Mouse (Mus musculus): ENCODE results near the gene BC049715. TPM values are rescaled to one million over a fixed set of nuclear protein-coding genes. Genes with fewer than 3 reads are reported as not detected.

Gene BC049715
- polyA plus RNA-seq, 1 experiment from 2014 or later: 1.0 TPM

- no peak within 1 kb of the TSS for H3K27ac ChIP-seq (ENCODE audit: low read depth, low read length)
- H3K9ac ChIP-seq (ENCODE audit: low read depth, low read length): no peak within 1 kb of the TSS
- no peak for ATAC-seq
- no peaks in the 10 kb centered on the region; the same call in 1 of the 2 replicates for H3K27me3 ChIP-seq (replicated peaks; ENCODE audit: control insufficient read depth, insufficient read depth, low read length)
- no peak within 1 kb of the TSS; the same call in 1 of the 2 replicates for H3K4me3 ChIP-seq (ENCODE audit: low read length)
- H3K9me3 ChIP-seq (ENCODE audit: control insufficient read depth, low read length): no peaks in the 10 kb centered on the region
- 50% methylated on average over 4 of the region's 4 CpGs for WGBS
- H3K4me2 ChIP-seq (ENCODE audit: low read length): peak within 1 kb of the TSS; percentile 15; the same call in 1 of the 2 replicates
- H3K36me3 ChIP-seq (ENCODE audit: control insufficient read depth, insufficient read depth, low read length): no peaks in the 10 kb centered on the region
- no peaks in the 10 kb centered on the region for H3K4me1 ChIP-seq (ENCODE audit: control insufficient read depth, insufficient read depth, low read depth, low read length)
These were observed 7.9 kb downstream of the BC049715 start, which contains the start of gene Smco3 for GRCm38 (mm10) chr6:136835352-136835751. Gene Smco3, minus strand, starts transcription at chr6:136835452.

DNA sequence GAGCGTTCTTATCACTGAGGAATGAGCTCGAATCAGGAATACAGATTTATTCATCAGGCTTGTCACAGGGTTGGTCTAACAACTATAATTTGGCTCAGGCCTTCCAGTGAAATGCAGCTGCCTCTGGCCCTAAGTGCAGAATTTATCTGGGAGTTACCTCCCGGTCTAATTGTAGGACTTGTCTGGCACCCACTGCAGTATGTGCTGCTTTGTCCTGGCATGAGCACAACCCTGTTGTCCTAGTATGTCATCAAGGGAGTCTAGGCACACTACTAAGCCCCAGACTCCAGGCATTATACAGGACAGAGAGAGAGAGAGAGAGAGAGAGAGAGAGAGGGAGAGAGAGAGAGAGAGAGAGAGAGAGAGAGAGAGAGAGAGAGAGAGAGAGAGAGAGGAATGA, 9.9 kb downstream of the BC049715 start:
- Histone ChIP-seq H3K4me2 (ENCODE audit: low read length) (no peak overlapping the region), H3K27ac (ENCODE audit: low read depth, low read length) (no peak overlapping the region), H3K27me3 (replicated peaks; ENCODE audit: control insufficient read depth, insufficient read depth, low read length) (no peaks in the 10 kb centered on the region), H3K9me3 (ENCODE audit: control insufficient read depth, low read length) (no peaks in the 10 kb centered on the region), H3K4me3 (ENCODE audit: low read length) (no peak overlapping the region), H3K4me1 (ENCODE audit: control insufficient read depth, insufficient read depth, low read depth, low read length) (no peaks in the 10 kb centered on the region), H3K36me3 (ENCODE audit: control insufficient read depth, insufficient read depth, low read length) (no peaks in the 10 kb centered on the region), H3K9ac (ENCODE audit: low read depth, low read length) (no peak overlapping the region)
- no peak for ATAC-seq
- 82% methylated on average over 3 of the region's 3 CpGs for whole genome bisulfite sequencing

DNA sequence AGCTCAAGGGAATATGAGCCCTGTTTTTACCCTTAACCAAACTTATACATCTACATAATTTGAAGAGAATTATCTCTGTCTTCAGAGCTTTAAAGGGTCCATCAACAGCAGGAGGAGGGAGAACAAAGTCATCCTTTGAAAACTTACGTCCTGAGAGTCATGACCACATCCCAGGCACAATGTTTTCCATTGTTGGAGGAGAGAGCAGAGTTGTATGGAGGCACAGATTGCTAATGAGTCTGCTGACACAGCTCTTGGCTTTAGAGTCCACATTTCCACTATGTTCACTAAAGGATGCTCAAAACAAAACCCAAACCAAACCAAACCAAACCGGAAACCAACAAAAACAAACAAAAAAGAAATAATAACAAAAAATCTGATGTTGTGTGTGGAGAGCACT, 17.5 kb downstream of the BC049715 start:
- Histone ChIP-seq H3K27me3 (replicated peaks; ENCODE audit: control insufficient read depth, insufficient read depth, low read length) (no peaks in the 10 kb centered on the region), H3K9me3 (ENCODE audit: control insufficient read depth, low read length) (no peaks in the 10 kb centered on the region), H3K36me3 (ENCODE audit: control insufficient read depth, insufficient read depth, low read length) (no peaks in the 10 kb centered on the region), H3K4me2 (ENCODE audit: low read length) (no peak overlapping the region), H3K27ac (ENCODE audit: low read depth, low read length) (no peak overlapping the region), H3K4me3 (ENCODE audit: low read length) (no peak overlapping the region), H3K9ac (ENCODE audit: low read depth, low read length) (no peak overlapping the region), H3K4me1 (ENCODE audit: control insufficient read depth, insufficient read depth, low read depth, low read length) (no peaks in the 10 kb centered on the region)
- 45% methylated on average over 2 of the region's 2 CpGs for WGBS
- no peak for ATAC-seq

DNA sequence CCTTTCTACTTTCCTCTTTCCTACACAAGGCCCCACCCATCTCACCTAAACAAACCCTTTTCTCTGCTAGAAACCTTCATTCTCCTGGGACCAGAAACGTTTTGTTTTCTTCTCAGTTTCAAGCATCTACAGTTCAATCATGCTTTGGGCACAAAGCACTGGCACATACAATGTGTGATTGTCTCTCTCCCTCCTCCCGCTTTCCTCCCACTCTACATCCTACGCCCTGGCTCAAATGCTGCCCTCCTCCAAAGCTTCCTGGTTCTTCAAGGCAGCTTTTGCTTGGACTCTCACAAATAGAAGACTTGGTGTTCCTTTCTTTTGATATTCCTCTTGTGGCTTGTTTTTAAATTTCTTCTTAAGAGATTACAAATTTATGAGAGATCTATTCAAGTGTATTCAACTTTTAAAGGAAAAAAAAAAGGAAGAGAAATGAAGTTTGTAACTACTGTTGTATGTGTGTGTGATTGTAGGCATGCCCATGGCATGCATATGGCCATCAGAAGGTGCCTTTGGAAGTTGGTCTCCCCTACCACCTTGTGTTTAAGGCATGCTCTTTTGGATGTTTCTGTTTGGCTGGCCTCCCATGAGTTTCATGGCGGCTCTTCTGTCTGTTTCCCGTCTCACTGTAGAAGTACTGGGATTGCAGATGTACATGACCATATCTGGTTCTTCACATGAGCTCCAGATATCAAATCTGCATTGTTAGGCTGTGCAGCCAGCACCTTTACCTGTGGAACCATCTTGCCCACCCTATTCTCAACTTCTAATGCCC, 18.5 kb downstream of the BC049715 start:
- Histone ChIP-seq H3K27ac (ENCODE audit: low read depth, low read length) (no peak overlapping the region), H3K36me3 (ENCODE audit: control insufficient read depth, insufficient read depth, low read length) (no peaks in the 10 kb centered on the region), H3K4me1 (ENCODE audit: control insufficient read depth, insufficient read depth, low read depth, low read length) (no peaks in the 10 kb centered on the region), H3K27me3 (replicated peaks; ENCODE audit: control insufficient read depth, insufficient read depth, low read length) (no peaks in the 10 kb centered on the region), H3K9me3 (ENCODE audit: control insufficient read depth, low read length) (no peaks in the 10 kb centered on the region), H3K9ac (ENCODE audit: low read depth, low read length) (no peak overlapping the region), H3K4me2 (ENCODE audit: low read length) (no peak overlapping the region), H3K4me3 (ENCODE audit: low read length) (no peak overlapping the region)
- ATAC-seq: no peak
- WGBS: 75% methylated on average over 5 of the region's 5 CpGs

DNA sequence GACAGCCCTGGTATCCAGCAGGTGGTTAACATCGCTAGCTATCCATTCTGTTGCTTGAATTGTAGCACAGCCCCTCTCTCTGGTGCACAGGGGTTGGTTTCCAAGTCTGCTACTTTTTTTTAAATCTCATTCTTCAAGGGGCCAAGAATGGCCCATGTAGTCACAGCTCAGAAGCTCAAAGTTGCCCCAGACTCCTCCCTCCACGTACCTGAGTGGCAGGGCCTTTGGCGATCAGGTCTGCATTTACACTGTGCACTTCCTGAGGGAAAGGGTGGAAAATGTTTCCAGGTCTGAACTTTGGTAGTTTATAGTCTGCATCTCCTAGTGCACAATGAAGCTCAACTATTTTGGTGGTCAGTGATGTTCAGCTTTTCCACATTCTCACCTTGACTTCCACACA, 19.8 kb downstream of the BC049715 start:
- Histone ChIP-seq H3K36me3 (ENCODE audit: control insufficient read depth, insufficient read depth, low read length) (no peaks in the 10 kb centered on the region), H3K4me1 (ENCODE audit: control insufficient read depth, insufficient read depth, low read depth, low read length) (no peaks in the 10 kb centered on the region), H3K27ac (ENCODE audit: low read depth, low read length) (no peak overlapping the region), H3K9ac (ENCODE audit: low read depth, low read length) (no peak overlapping the region), H3K9me3 (ENCODE audit: control insufficient read depth, low read length) (no peaks in the 10 kb centered on the region), H3K27me3 (replicated peaks; ENCODE audit: control insufficient read depth, insufficient read depth, low read length) (no peaks in the 10 kb centered on the region), H3K4me3 (ENCODE audit: low read length) (no peak overlapping the region), H3K4me2 (ENCODE audit: low read length) (no peak overlapping the region)
- no peak for ATAC-seq
- WGBS: 94% methylated on average over 3 of the region's 3 CpGs

DNA sequence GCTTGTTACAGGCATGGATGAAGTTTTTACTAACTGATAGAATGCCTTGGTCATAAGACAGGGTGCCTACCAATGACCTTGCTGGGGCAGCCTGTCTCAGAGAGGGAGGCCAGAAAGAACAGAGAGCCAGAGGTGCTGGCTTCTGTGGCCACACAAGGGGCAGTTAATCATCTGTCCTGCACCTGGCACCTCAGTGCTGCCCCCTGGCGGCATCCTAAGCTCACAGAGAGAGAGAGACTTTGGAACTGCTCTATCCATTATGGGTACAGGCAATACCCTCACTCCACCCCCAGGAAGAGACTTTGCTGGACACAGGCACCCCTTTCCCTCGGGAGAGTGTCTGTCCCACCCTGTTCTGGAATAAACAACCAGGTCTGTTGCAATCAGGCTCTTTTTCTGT, 20.4 kb downstream of the BC049715 start:
- H3K27me3 ChIP-seq (replicated peaks; ENCODE audit: control insufficient read depth, insufficient read depth, low read length): no peaks in the 10 kb centered on the region
- no peak overlapping the region for H3K4me2 ChIP-seq (ENCODE audit: low read length)
- no peak overlapping the region for H3K9ac ChIP-seq (ENCODE audit: low read depth, low read length)
- H3K9me3 ChIP-seq (ENCODE audit: control insufficient read depth, low read length): no peaks in the 10 kb centered on the region
- H3K36me3 ChIP-seq (ENCODE audit: control insufficient read depth, insufficient read depth, low read length): no peaks in the 10 kb centered on the region
- WGBS: 27% methylated on average over 2 of the region's 2 CpGs
- no peak for ATAC-seq
- H3K27ac ChIP-seq (ENCODE audit: low read depth, low read length): no peak overlapping the region
- H3K4me3 ChIP-seq (ENCODE audit: low read length): no peak overlapping the region
- no peaks in the 10 kb centered on the region for H3K4me1 ChIP-seq (ENCODE audit: control insufficient read depth, insufficient read depth, low read depth, low read length)

GRCm38 (mm10) chr6:136848399-136848798, 21.0 kb downstream of the BC049715 start:
- Histone ChIP-seq H3K4me1 (ENCODE audit: control insufficient read depth, insufficient read depth, low read depth, low read length) (no peaks in the 10 kb centered on the region), H3K27me3 (replicated peaks; ENCODE audit: control insufficient read depth, insufficient read depth, low read length) (no peaks in the 10 kb centered on the region), H3K27ac (ENCODE audit: low read depth, low read length) (no peak overlapping the region), H3K9me3 (ENCODE audit: control insufficient read depth, low read length) (no peaks in the 10 kb centered on the region), H3K4me2 (ENCODE audit: low read length) (no peak overlapping the region), H3K36me3 (ENCODE audit: control insufficient read depth, insufficient read depth, low read length) (no peaks in the 10 kb centered on the region), H3K9ac (ENCODE audit: low read depth, low read length) (no peak overlapping the region), H3K4me3 (ENCODE audit: low read length) (no peak overlapping the region)
- 87% methylated on average over 8 of the region's 8 CpGs for WGBS
- ATAC-seq: no peak

GRCm38 (mm10) chr6:136848971-136849370, 21.5 kb downstream of the BC049715 start:
- Histone ChIP-seq H3K36me3 (ENCODE audit: control insufficient read depth, insufficient read depth, low read length) (no peaks in the 10 kb centered on the region), H3K9me3 (ENCODE audit: control insufficient read depth, low read length) (no peaks in the 10 kb centered on the region), H3K27ac (ENCODE audit: low read depth, low read length) (no peak overlapping the region), H3K27me3 (replicated peaks; ENCODE audit: control insufficient read depth, insufficient read depth, low read length) (no peaks in the 10 kb centered on the region), H3K4me2 (ENCODE audit: low read length) (no peak overlapping the region), H3K4me3 (ENCODE audit: low read length) (no peak overlapping the region), H3K9ac (ENCODE audit: low read depth, low read length) (no peak overlapping the region), H3K4me1 (ENCODE audit: control insufficient read depth, insufficient read depth, low read depth, low read length) (no peaks in the 10 kb centered on the region)
- 86% methylated on average over 5 of the region's 5 CpGs for WGBS
- no peak for ATAC-seq

DNA sequence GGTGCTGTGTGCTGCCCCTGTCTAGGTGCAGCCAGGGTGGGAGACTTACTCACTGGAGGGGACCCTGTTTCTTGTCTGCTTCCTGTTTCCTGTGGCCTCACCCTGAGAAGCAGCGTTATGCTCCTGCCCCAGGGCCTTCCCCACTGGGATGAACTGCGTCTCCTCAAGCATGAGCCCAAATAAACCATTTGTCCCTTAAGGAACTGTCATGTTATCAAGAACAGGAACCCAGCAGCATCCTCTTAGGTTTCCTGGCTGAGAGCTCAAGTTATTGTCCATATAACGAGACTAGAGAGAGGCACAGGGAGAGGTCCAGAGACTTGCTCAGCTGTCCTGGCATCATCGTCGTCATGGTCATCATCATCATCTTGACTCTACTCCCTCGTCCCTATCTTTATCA, 22.8 kb downstream of the BC049715 start:
- no peak overlapping the region for H3K4me3 ChIP-seq (ENCODE audit: low read length)
- H3K4me2 ChIP-seq (ENCODE audit: low read length): no peak overlapping the region

More for the DNA sequence above, 22.8 kb downstream of the BC049715 start:
- ATAC-seq: no peak
- H3K36me3 ChIP-seq (ENCODE audit: control insufficient read depth, insufficient read depth, low read length): no peaks in the 10 kb centered on the region
- no peaks in the 10 kb centered on the region for H3K4me1 ChIP-seq (ENCODE audit: control insufficient read depth, insufficient read depth, low read depth, low read length)
- H3K27ac ChIP-seq (ENCODE audit: low read depth, low read length): no peak overlapping the region
- no peaks in the 10 kb centered on the region for H3K9me3 ChIP-seq (ENCODE audit: control insufficient read depth, low read length)
- 80% methylated on average over 6 of the region's 6 CpGs for WGBS
- no peak overlapping the region for H3K9ac ChIP-seq (ENCODE audit: low read depth, low read length)
- no peaks in the 10 kb centered on the region for H3K27me3 ChIP-seq (replicated peaks; ENCODE audit: control insufficient read depth, insufficient read depth, low read length)

All from hindbrain, embryonic 16.5 days (tissue).